Mouse (Mus musculus): Measurements from ENCODE around the gene Rin1. TPM values are rescaled to one million over a fixed set of nuclear protein-coding genes. Genes with fewer than 3 reads are reported as not detected.

The Rin1 gene
- total and polyA plus RNA-seq, 3 experiments, result 0.13 to 0.89 (median 0.47) TPM

DNA sequence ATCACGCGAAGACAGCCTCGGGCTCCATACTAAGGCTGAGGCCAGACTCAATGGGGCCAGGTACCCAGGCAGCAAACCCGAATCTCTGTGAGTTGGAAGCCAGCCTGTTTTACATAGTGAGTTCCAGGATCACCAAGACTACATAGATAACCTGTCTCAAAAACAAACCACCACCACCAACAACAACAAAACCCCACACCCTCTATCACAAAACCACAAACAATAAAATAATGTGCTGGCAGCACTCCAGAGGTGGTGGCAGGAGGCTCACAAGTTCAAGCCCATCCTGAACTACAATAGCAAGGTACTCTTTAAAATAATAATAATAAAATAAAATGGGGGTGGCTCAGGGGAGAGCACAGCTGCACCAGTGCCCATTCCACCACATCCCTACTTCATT lies 13.7 kb upstream of the Rin1 start:
- Histone ChIP-seq H3K9ac (ENCODE audit: insufficient read depth, low read depth) (no peak overlapping the region), H3K27ac (ENCODE audit: insufficient read depth, low read depth) (no peak overlapping the region), H3K36me3 (replicated peaks in 1 of 2; ENCODE audit: control insufficient read depth in 1 of 2, insufficient read depth in 1 of 2, low read length in 1 of 2) (peaks cover 0 to 7% of the 10 kb centered on the region in 2 experiments), H3K4me1 (ENCODE audit: control insufficient read depth in 1 of 2, insufficient read depth in 2 of 2) (peaks cover 12 to 24% of the 10 kb centered on the region in 2 experiments), H3K4me2 (ENCODE audit: insufficient read depth, low read depth, poor library complexity, severe bottlenecking) (no peak overlapping the region), H3K9me3 (replicated peaks; ENCODE audit: low read length) (no peaks in the 10 kb centered on the region), H3K4me3 (replicated peaks in 1 of 3; ENCODE audit: low read depth in 2 of 3, low read length in 2 of 3, poor library complexity in 1 of 3) (no peak overlapping the region), H3K27me3 (replicated peaks) (peaks cover 7% of the 10 kb centered on the region), H3K79me2 (replicated peaks; ENCODE audit: control insufficient read depth, extremely low read depth, insufficient read depth, poor library complexity, severe bottlenecking) (peaks cover 1% of the 10 kb centered on the region; the same call in 1 of the 2 replicates)
- no peak for DNase-seq (ENCODE audit: extremely low read depth)
- in situ Hi-C loops (cut with MboI; ENCODE audit: low pct_ligation_motif_present, low pct_unique_long_range_greater_than_20kb, low sequenced_read_pairs), result no loop called here
- no peak for TF ChIP-seq NRF1 (IDR thresholded peaks at IDR 0.05; ENCODE audit: low read depth, low read length)
- dilution Hi-C loops (cut with MboI; ENCODE audit: extremely low pct_ligation_motif_present, extremely low pct_unique_long_range_greater_than_20kb, low sequenced_read_pairs), result no loop called here

DNA sequence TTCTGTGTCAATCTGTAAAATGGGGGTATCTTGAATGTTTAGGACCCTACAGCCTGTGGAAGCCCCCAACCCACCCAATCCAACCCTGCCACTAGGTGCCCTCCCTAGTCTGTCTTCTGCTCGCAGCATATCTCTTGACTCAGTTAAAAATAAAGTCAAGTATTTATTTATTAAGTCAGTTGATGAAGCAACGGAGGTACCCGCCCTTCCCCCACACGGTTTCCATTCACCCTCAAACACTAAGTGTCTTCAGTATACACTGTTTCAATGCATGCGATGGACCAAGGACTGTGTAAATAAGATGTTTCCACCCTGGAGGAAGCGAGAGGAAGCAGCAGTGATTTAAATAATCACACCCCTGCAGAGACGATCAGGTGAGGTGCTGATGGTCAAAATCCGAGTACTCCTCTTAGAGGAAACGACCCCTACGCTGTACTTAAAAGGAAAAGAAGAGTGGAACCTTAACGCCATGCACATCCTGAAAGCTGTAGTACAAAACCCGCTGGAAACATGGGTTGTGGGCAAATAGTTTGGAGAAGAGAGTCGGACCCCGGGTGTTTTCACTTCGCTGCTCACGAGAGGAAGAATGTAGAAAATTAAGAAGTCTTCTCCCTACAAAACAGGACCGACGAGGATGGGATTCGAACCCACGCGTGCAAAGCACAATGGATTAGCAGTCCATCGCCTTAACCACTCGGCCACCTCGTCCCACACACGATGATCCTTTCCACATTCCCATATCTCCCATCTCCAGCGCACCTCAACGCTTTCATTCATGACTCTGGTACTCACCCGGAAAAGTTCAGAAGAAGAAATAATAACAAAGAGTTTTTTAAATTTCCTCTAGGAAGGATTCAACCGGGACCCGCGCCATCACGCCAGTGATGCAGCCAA lies 12.4 kb upstream of the Rin1 start:
- peak overlapping the region; percentile 82 for H3K4me2 ChIP-seq (ENCODE audit: insufficient read depth, low read depth, poor library complexity, severe bottlenecking)
- peaks cover 12 to 37% of the 10 kb centered on the region in 2 experiments for H3K4me1 ChIP-seq (ENCODE audit: control insufficient read depth in 1 of 2, insufficient read depth in 2 of 2)
- peaks cover 7% of the 10 kb centered on the region for H3K27me3 ChIP-seq (replicated peaks)
- in situ Hi-C loops (cut with MboI; ENCODE audit: low pct_ligation_motif_present, low pct_unique_long_range_greater_than_20kb, low sequenced_read_pairs) (no loop called here), dilution Hi-C loops (cut with MboI; ENCODE audit: extremely low pct_ligation_motif_present, extremely low pct_unique_long_range_greater_than_20kb, low sequenced_read_pairs) (no loop called here)
- peak overlapping the region; percentile 62; the same call in 1 of the 2 replicates for H3K9ac ChIP-seq (ENCODE audit: insufficient read depth, low read depth)
- H3K27ac ChIP-seq (ENCODE audit: insufficient read depth, low read depth), result no peak overlapping the region
- DNase-seq (ENCODE audit: extremely low read depth), result peak; percentile 87
- peaks cover 11% of the 10 kb centered on the region for H3K79me2 ChIP-seq (replicated peaks; ENCODE audit: control insufficient read depth, extremely low read depth, insufficient read depth, poor library complexity, severe bottlenecking)
- H3K36me3 ChIP-seq (replicated peaks in 1 of 2; ENCODE audit: control insufficient read depth in 1 of 2, insufficient read depth in 1 of 2, low read length in 1 of 2), result peaks cover 3 to 7% of the 10 kb centered on the region in 2 experiments
- peak overlapping the region; percentile 69 to 86 (median 79) for H3K4me3 ChIP-seq (replicated peaks in 1 of 3; ENCODE audit: low read depth in 2 of 3, low read length in 2 of 3, poor library complexity in 1 of 3)
- H3K9me3 ChIP-seq (replicated peaks; ENCODE audit: low read length), result no peaks in the 10 kb centered on the region
- TF ChIP-seq TBP (conservative IDR thresholded peaks at IDR 0.05; ENCODE audit: low read depth, low read length) (peak; percentile 100), CHD1 (IDR thresholded peaks at IDR 0.05; ENCODE audit: low read depth, low read length) (no peak), USF1 (IDR thresholded peaks at IDR 0.05; ENCODE audit: low read depth, low read length) (no peak), TCF12 (IDR thresholded peaks at IDR 0.05; ENCODE audit: low read depth, low read length) (no peak), E2F4 (IDR thresholded peaks at IDR 0.05; ENCODE audit: insufficient replicate concordance, low read depth, low read length) (0 out of 2 replicates have a peak, but pooled peaks have one; percentile 26), USF2 (conservative IDR thresholded peaks at IDR 0.05; ENCODE audit: low read depth, low read length) (no peak), MAX (IDR thresholded peaks at IDR 0.05; ENCODE audit: low read length) (no peak; the same call in 1 of the 2 replicates), GABPA (IDR thresholded peaks at IDR 0.05; ENCODE audit: insufficient replicate concordance, low read depth, low read length) (no peak), ELF1 (IDR thresholded peaks at IDR 0.05; ENCODE audit: low read depth, low read length) (peak; percentile 98), MAFK (IDR thresholded peaks at IDR 0.05; ENCODE audit: insufficient replicate concordance, low read length) (peak; percentile 93), CHD2 (IDR thresholded peaks at IDR 0.05; ENCODE audit: low read length) (peak; percentile 68; the same call in 1 of the 2 replicates), SMC3 (IDR thresholded peaks at IDR 0.05; ENCODE audit: low read depth, low read length) (no peak), JUND (conservative IDR thresholded peaks at IDR 0.05; ENCODE audit: low read depth, low read length) (no peak), HCFC1 (IDR thresholded peaks at IDR 0.05; ENCODE audit: low read depth, low read length) (no peak), RAD21 (IDR thresholded peaks at IDR 0.05; ENCODE audit: low read depth, low read length) (no peak), NRF1 (IDR thresholded peaks at IDR 0.05; ENCODE audit: low read depth, low read length) (peak; percentile 70), ZNF384 (IDR thresholded peaks at IDR 0.05; ENCODE audit: low read depth, low read length) (no peak), MXI1 (IDR thresholded peaks at IDR 0.05; ENCODE audit: low read depth, low read length) (0 out of 2 replicates have a peak, but pooled peaks have one; percentile 53), PAX5 (IDR thresholded peaks at IDR 0.05; ENCODE audit: low read length) (no peak), EP300 (IDR thresholded peaks at IDR 0.05; ENCODE audit: low read length) (0 out of 2 replicates have a peak, but pooled peaks have one; percentile 14), POLR2AphosphoS2 (IDR thresholded peaks at IDR 0.05; ENCODE audit: low read depth, low read length) (no peak), ETS1 (conservative IDR thresholded peaks at IDR 0.05; ENCODE audit: low read depth, low read length) (no peak), NELFE (IDR thresholded peaks at IDR 0.05; ENCODE audit: low read depth, low read length) (no peak), CTCF (conservative IDR thresholded peaks at IDR 0.05 in 1 of 2, IDR thresholded peaks at IDR 0.05 in 1 of 2; ENCODE audit: low read depth in 2 of 2, low read length in 2 of 2) (no peak), BHLHE40 (IDR thresholded peaks at IDR 0.05; ENCODE audit: low read depth, low read length) (peak; percentile 58), SIN3A (IDR thresholded peaks at IDR 0.05; ENCODE audit: low read length) (no peak), UBTF (IDR thresholded peaks at IDR 0.05; ENCODE audit: low read depth, low read length) (no peak), JUN (IDR thresholded peaks at IDR 0.05; ENCODE audit: insufficient read depth, low read depth, low read length) (no peak), MAZ (IDR thresholded peaks at IDR 0.05; ENCODE audit: low read depth, low read length) (no peak), ZKSCAN1 (IDR thresholded peaks at IDR 0.05; ENCODE audit: borderline replicate concordance, low read depth, low read length) (no peak), MYC (IDR thresholded peaks at IDR 0.05; ENCODE audit: low read depth, low read length) (no peak)

All from CH12.LX (cell line).